In the genomic region with DNA sequence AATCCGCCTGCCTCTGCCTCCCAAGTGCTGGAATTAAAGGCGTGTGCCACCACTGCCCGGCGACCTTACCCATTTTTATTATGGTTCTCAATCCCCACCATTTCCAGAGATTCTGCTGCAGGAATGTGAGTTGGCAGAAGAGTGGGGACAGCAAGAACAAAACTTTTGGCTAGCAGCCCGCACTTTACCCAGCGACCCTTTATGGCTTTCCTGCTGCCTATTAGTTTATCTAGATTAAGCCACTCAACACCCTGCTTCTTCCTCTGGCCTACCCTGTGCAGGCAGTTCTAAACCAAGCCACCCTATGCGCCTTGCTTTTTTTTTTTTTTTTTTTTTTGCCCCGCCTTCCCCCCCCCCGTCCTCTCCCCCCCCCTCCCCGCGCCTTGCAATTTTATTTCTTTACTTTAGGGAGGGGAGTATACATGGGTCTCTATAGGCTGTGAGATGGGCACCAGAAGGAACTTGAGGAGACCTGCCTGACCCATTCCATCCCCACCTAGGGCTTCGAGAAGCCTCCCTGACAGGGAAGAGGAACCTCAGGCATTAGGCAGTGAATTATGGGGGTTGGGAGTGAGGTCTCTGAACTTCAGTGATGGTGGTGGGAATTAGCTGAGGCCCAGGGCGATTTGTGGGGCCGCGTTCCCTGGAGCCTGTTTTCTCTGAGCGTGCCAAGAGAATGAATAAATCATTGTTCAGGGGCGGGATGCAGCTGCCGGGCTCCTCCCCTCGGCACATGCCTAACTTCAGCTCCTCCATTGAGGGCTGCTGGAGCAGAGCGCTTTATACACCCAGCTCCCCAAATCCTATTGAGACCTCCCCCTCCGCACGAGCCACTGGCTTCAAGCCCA, we compare ENCODE assay signal across 8 mouse cellular contexts. TPM values are rescaled to one million over a fixed set of nuclear protein-coding genes. Genes with fewer than 3 reads are reported as not detected.
DNase-seq lines count a peak whose midpoint lies in the region; ATAC-seq lines count a peak whose summit lies in the region.

No protein-coding gene starts in this region.

- peak; percentile 95 for ATAC-seq in forebrain, embryonic 11.5 days (replicated peaks; ENCODE audit: low FRiP score)
- ATAC-seq in intestine, embryonic 16.5 days, result peak; percentile 74
- peak; percentile 77 for ATAC-seq in limb, embryonic 12.5 days (ENCODE audit: insufficient number of reproducible peaks, insufficient read depth, low FRiP score, low TSS enrichment, low read depth)
- ATAC-seq in neural tube, embryonic 11.5 days (ENCODE audit: insufficient read depth, low FRiP score, low TSS enrichment), result peak; percentile 80
- no peak for ATAC-seq in erythroid progenitor cell, adult 5-6 weeks (replicated peaks; ENCODE audit: low FRiP score, poor library complexity, severe bottlenecking)

- peak overlapping the region; percentile 72 for H3K27ac ChIP-seq in forebrain, embryonic 11.5 days (ENCODE audit: low read depth, low read length)
- H3K27ac ChIP-seq in intestine, embryonic 16.5 days (ENCODE audit: low read length), result no peak overlapping the region
- peak overlapping the region; percentile 20 for H3K27ac ChIP-seq in limb, embryonic 12.5 days
- H3K27ac ChIP-seq in neural tube, embryonic 11.5 days (ENCODE audit: low read depth, low read length), result no peak overlapping the region

- peaks cover 25% of the 10 kb centered on the region for H3K27me3 ChIP-seq in forebrain, embryonic 11.5 days (ENCODE audit: control insufficient read depth, insufficient read depth, low read length)
- H3K27me3 ChIP-seq in intestine, embryonic 16.5 days (replicated peaks; ENCODE audit: control insufficient read depth, insufficient read depth, low read length), result no peaks in the 10 kb centered on the region
- H3K27me3 ChIP-seq in limb, embryonic 12.5 days, result no peaks in the 10 kb centered on the region
- H3K27me3 ChIP-seq in neural tube, embryonic 11.5 days (ENCODE audit: control insufficient read depth, insufficient read depth, low read length), result 0 out of 2 replicates have a peak, but pooled peaks cover 2% of the 10 kb centered on the region

- peak overlapping the region; percentile 45 for H3K4me2 ChIP-seq in forebrain, embryonic 11.5 days (ENCODE audit: low read depth, low read length, severe bottlenecking)
- H3K4me2 ChIP-seq in intestine, embryonic 16.5 days (ENCODE audit: low read depth, low read length), result peak overlapping the region; percentile 41
- H3K4me2 ChIP-seq in limb, embryonic 12.5 days, result peak overlapping the region; percentile 53
- H3K4me2 ChIP-seq in neural tube, embryonic 11.5 days (ENCODE audit: low read depth), result peak overlapping the region; percentile 30

- peaks cover 15% of the 10 kb centered on the region for H3K4me1 ChIP-seq in forebrain, embryonic 11.5 days (replicated peaks; ENCODE audit: control insufficient read depth, insufficient read depth, low read length)
- H3K4me1 ChIP-seq in intestine, embryonic 16.5 days (ENCODE audit: control insufficient read depth, insufficient read depth, low read length), result peaks cover 6% of the 10 kb centered on the region
- H3K4me1 ChIP-seq in limb, embryonic 12.5 days (replicated peaks), result peaks cover 10% of the 10 kb centered on the region
- peaks cover 7% of the 10 kb centered on the region for H3K4me1 ChIP-seq in neural tube, embryonic 11.5 days (ENCODE audit: control insufficient read depth, insufficient read depth, low read length)

- DNase-seq in right cerebral cortex, postnatal 10 days (ENCODE audit: low spot score in 2 of 2), result peak; percentile 53 to 55
- no peak for DNase-seq in right cerebral cortex, postnatal 36 days (ENCODE audit: low spot score in 2 of 2)
- peak; percentile 88 for DNase-seq in forebrain, embryonic 11.5 days (ENCODE audit: low spot score)
- DNase-seq in neural tube, embryonic 11.5 days (ENCODE audit: low spot score), result peak; percentile 78
- no peak for DNase-seq in cerebellum, postnatal 36 days

- peak overlapping the region; percentile 16; the same call in 1 of the 2 replicates for H3K9ac ChIP-seq in forebrain, embryonic 11.5 days (ENCODE audit: low read length)
- H3K9ac ChIP-seq in intestine, embryonic 16.5 days (ENCODE audit: low read depth, low read length), result peak overlapping the region; percentile 41
- H3K9ac ChIP-seq in limb, embryonic 12.5 days (replicated peaks), result no peak overlapping the region; the same call in 1 of the 2 replicates
- no peak overlapping the region for H3K9ac ChIP-seq in neural tube, embryonic 11.5 days (ENCODE audit: low read length)

- H3K36me3 ChIP-seq in forebrain, embryonic 11.5 days (ENCODE audit: control insufficient read depth, insufficient read depth, low read length), result no peaks in the 10 kb centered on the region
- H3K36me3 ChIP-seq in intestine, embryonic 16.5 days (ENCODE audit: control insufficient read depth, insufficient read depth, low read length), result no peaks in the 10 kb centered on the region
- no peaks in the 10 kb centered on the region for H3K36me3 ChIP-seq in limb, embryonic 12.5 days
- no peaks in the 10 kb centered on the region for H3K36me3 ChIP-seq in neural tube, embryonic 11.5 days (ENCODE audit: control insufficient read depth, insufficient read depth, low read length)

- peak overlapping the region; percentile 6; the same call in 1 of the 2 replicates for H3K4me3 ChIP-seq in forebrain, embryonic 11.5 days (ENCODE audit: low read depth, low read length)
- H3K4me3 ChIP-seq in intestine, embryonic 16.5 days (ENCODE audit: low read length), result 0 out of 2 replicates have a peak overlapping the region, but pooled peaks have one; percentile 6
- H3K4me3 ChIP-seq in limb, embryonic 12.5 days (replicated peaks), result peak overlapping the region; percentile 21
- no peak overlapping the region for H3K4me3 ChIP-seq in neural tube, embryonic 11.5 days (ENCODE audit: low read depth, low read length)

- H3K9me3 ChIP-seq in forebrain, embryonic 11.5 days (ENCODE audit: control insufficient read depth, low read length), result no peaks in the 10 kb centered on the region
- no peaks in the 10 kb centered on the region for H3K9me3 ChIP-seq in intestine, embryonic 16.5 days (ENCODE audit: control insufficient read depth, low read length)
- no peaks in the 10 kb centered on the region for H3K9me3 ChIP-seq in limb, embryonic 12.5 days
- H3K9me3 ChIP-seq in neural tube, embryonic 11.5 days (ENCODE audit: control insufficient read depth, low read length), result no peaks in the 10 kb centered on the region

- WGBS in forebrain, embryonic 11.5 days, result 26% methylated on average over 18 of the region's 22 CpGs
- WGBS in intestine, embryonic 16.5 days, result 28% methylated on average over 18 of the region's 22 CpGs
- 23% methylated on average over 21 of the region's 22 CpGs for WGBS in limb, embryonic 12.5 days
- WGBS in neural tube, embryonic 11.5 days, result 30% methylated on average over 20 of the region's 22 CpGs

RNA-seq across cellular contexts. Expression of a gene that starts 7.8 kb away (rescaled TPM):
- polyA plus RNA-seq in forebrain, embryonic 11.5 days (2014; fragmentation: Nextera tagmentation; extraction: Ambion mirVana), result 1.7 TPM in 2 replicates
- 1.7 and 1.9 TPM in 2 replicates for polyA plus RNA-seq in intestine, embryonic 16.5 days (2015; fragmentation: Nextera tagmentation; extraction: Ambion mirVana)
- polyA plus RNA-seq in limb, embryonic 12.5 days (2016; fragmentation: Nextera tagmentation; extraction: Ambion mirVana), result 2.5 and 2.6 TPM in 2 replicates
- polyA plus RNA-seq in neural tube, embryonic 11.5 days (2014; fragmentation: Nextera tagmentation; extraction: Ambion mirVana), result 1.8 and 1.9 TPM in 2 replicates
- total RNA-seq in erythroid progenitor cell, adult 5-6 weeks (2015; ENCODE audit: low replicate concordance), result not detected in 2 replicates
- 0.39 TPM in 1 of 2 replicates, not detected in the other for total RNA-seq in erythroid progenitor cell, adult 5-6 weeks (2017; ENCODE audit: low replicate concordance)

RNA-seq across cellular contexts. Expression of a gene that starts 45.1 kb away (rescaled TPM):
- 62.7 and 71.2 TPM in 2 replicates for polyA plus RNA-seq in forebrain, embryonic 11.5 days (2014; fragmentation: Nextera tagmentation; extraction: Ambion mirVana)
- polyA plus RNA-seq in intestine, embryonic 16.5 days (2015; fragmentation: Nextera tagmentation; extraction: Ambion mirVana), result 20.8 and 26.5 TPM in 2 replicates
- polyA plus RNA-seq in limb, embryonic 12.5 days (2016; fragmentation: Nextera tagmentation; extraction: Ambion mirVana), result 40.8 and 52.9 TPM in 2 replicates
- 37.9 and 43.6 TPM in 2 replicates for polyA plus RNA-seq in neural tube, embryonic 11.5 days (2014; fragmentation: Nextera tagmentation; extraction: Ambion mirVana)
- total RNA-seq in erythroid progenitor cell, adult 5-6 weeks (2015; ENCODE audit: low replicate concordance), result 76.3 and 172 TPM in 2 replicates
- total RNA-seq in erythroid progenitor cell, adult 5-6 weeks (2017; ENCODE audit: low replicate concordance), result 304 and 354 TPM in 2 replicates

Comparison
In these comparisons a context has a peak if more than half of its experiments do, and no peak if none do; other contexts are left out.
1. DNase-seq: peak in right cerebral cortex, postnatal 10 days (2 of 2), forebrain, embryonic 11.5 days (single experiment) and neural tube, embryonic 11.5 days (single experiment); none in right cerebral cortex, postnatal 36 days (0 of 2) and cerebellum, postnatal 36 days (0 of 2).
2. H3K27ac ChIP-seq: peak in forebrain, embryonic 11.5 days (single experiment) and limb, embryonic 12.5 days (single experiment); none in intestine, embryonic 16.5 days (single experiment) and neural tube, embryonic 11.5 days (single experiment).
3. H3K9ac ChIP-seq: peak in forebrain, embryonic 11.5 days (single experiment) and intestine, embryonic 16.5 days (single experiment); none in limb, embryonic 12.5 days (single experiment) and neural tube, embryonic 11.5 days (single experiment).
4. Peak in every context shown above with its lines, with median percentiles within 50 percentile points of each other: H3K4me2 ChIP-seq.